Mouse (Mus musculus) forebrain, embryonic 11.5 days (tissue): ENCODE results near the gene Ifitm6. TPM values are rescaled to one million over a fixed set of nuclear protein-coding genes. Genes with fewer than 3 reads are reported as not detected.

Source experiments
- ATAC-seq: fragments of 200-750 bp; cut with Nextera tagmentation; replicated peaks from 2 replicates; pipeline ENCODE4 v1.8.0; 2017; ENCODE audit warnings: moderate TSS enrichment; ENCODE audit not compliant: low FRiP score
- DNase-seq: peaks from one replicate; pipeline ENCODE4 v3.0.0-alpha.2; 2017; ENCODE audit warnings: low spot score
- H3K27ac ChIP-seq: fragments of 300-500 bp; sonication (generic); 2 replicates; pipeline ENCODE4 v1.5.1; 2014; ENCODE audit warnings: low read depth, low read length
- H3K27me3 ChIP-seq: fragments of 300-500 bp; sonication (generic); 2 replicates; pipeline ENCODE4 v1.6.1; 2014; ENCODE audit warnings: mild to moderate bottlenecking, low read length, mixed read lengths; ENCODE audit not compliant: control insufficient read depth, insufficient read depth
- H3K36me3 ChIP-seq: fragments of 300-500 bp; sonication (generic); 2 replicates; pipeline ENCODE4 v1.6.1; 2014; ENCODE audit warnings: mild to moderate bottlenecking, low read length, moderate library complexity, mixed read lengths; ENCODE audit not compliant: control insufficient read depth, insufficient read depth
- H3K4me1 ChIP-seq: fragments of 300-500 bp; sonication (generic); replicated peaks from 2 replicates; pipeline ENCODE4 v1.6.1; 2014; ENCODE audit warnings: low read length, mixed read lengths; ENCODE audit not compliant: control insufficient read depth, insufficient read depth
- H3K4me2 ChIP-seq: fragments of 300-500 bp; sonication (generic); 2 replicates; pipeline ENCODE4 v1.6.1; 2014; ENCODE audit warnings: low read depth, mild to moderate bottlenecking, low read length, moderate library complexity, mixed read lengths; ENCODE audit not compliant: severe bottlenecking
- H3K4me3 ChIP-seq: fragments of 300-500 bp; sonication (generic); 2 replicates; pipeline ENCODE4 v1.5.1; 2014; ENCODE audit warnings: low read depth, low read length
- H3K9ac ChIP-seq: fragments of 300-500 bp; sonication (generic); 2 replicates; pipeline ENCODE4 v1.6.1; 2014; ENCODE audit warnings: low read length
- H3K9me3 ChIP-seq: fragments of 300-500 bp; sonication (generic); 2 replicates; pipeline ENCODE4 v1.6.1; 2016; ENCODE audit warnings: low read length, mixed read lengths; ENCODE audit not compliant: control insufficient read depth
- WGBS: fragments of 180-500 bp; shearing (Covaris S2); extraction: QIAGEN DNeasy Blood & Tissue Kit; methylation state at CpG from one replicate; pipeline ENCODE4 v1.1.7; 2014; 5-methylcytosine and 5-hydroxymethylcytosine counted together
- polyA plus RNA-seq: library from polyadenylated mRNA; unstranded; fragments of >200 nt; fragmentation: Nextera tagmentation; extraction: Ambion mirVana; gene quantifications from 2 replicates; pipeline ENCODE4 v1.2.1, GENCODE M21; 2014

The Ifitm6 gene
- polyA plus RNA-seq, 1 experiment from 2014 or later: not detected

DNA sequence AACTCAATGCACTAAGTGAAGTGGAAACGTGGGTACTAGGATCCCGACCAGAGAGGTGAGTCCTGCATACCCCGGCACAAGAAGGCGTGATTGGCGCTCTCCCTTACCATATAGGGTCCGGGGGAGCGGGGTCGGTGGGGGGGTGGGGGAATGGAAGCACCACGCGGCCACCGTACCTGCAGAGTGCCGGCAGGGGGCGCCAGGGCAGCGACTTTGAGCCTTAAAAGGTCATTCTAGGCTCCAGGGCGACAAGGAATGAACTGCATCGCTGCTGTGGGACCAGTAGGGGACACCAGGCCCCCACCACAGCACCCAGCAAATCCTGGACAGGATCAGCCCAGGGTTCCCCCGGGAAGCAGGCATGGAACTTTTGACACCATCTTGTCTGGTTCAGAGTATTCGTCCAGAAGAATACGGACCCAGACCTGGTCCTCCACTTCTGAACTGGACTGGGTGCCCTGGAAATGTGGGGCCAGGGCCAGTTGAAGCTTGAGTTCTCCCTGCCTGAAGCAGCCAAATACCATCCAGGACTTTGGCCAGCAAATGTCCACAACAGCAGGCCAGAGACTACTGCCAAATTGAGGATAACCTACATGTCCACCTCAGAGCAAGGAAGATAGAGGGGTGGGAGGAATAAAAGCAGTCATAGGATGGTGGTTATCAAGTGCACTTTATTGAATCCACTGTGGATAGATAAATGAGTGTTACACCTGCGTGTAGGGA, 8.6 kb downstream of the Ifitm6 start:
- Histone ChIP-seq H3K9me3 (no peaks in the 10 kb centered on the region), H3K4me1 (no peaks in the 10 kb centered on the region; the same call in 1 of the 2 replicates), H3K36me3 (no peaks in the 10 kb centered on the region), H3K9ac (no peak overlapping the region), H3K4me3 (no peak overlapping the region), H3K27me3 (no peaks in the 10 kb centered on the region), H3K27ac (no peak overlapping the region), H3K4me2 (peak overlapping the region; percentile 33; the same call in 1 of the 2 replicates)
- DNase-seq (peak; percentile 88), ATAC-seq (peak; percentile 84)
- WGBS: 9% methylated on average over 20 of the region's 20 CpGs

DNA sequence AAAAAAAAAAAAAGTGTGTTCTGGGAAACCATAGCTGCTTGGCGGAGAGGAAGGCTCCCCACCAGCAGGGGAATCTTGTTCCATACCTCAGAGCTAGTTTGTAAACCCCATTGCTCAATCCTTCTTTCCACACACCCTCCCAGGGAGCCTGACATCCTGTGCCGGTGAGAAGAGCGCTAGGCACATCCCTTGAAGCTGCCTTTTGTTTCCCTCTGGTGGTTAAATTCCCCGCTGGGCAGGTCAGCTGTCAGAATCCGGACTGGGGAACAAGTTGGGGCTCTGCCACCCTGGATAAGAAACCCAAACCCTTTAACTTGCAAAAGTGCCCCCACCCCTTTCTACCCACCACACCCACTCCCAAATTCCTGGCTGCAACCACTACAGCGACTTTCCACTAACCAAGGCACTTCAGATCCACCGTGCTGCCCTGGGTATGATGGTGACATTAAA, 9.4 kb downstream of the Ifitm6 start:
- DNase-seq (no peak), ATAC-seq (no peak)
- Histone ChIP-seq H3K9ac (no peak overlapping the region), H3K27me3 (no peaks in the 10 kb centered on the region), H3K36me3 (no peaks in the 10 kb centered on the region), H3K4me2 (no peak overlapping the region), H3K4me1 (no peaks in the 10 kb centered on the region; the same call in 1 of the 2 replicates), H3K9me3 (no peaks in the 10 kb centered on the region), H3K4me3 (no peak overlapping the region), H3K27ac (no peak overlapping the region)
- WGBS: 5% methylated on average over 7 of the region's 7 CpGs

DNA sequence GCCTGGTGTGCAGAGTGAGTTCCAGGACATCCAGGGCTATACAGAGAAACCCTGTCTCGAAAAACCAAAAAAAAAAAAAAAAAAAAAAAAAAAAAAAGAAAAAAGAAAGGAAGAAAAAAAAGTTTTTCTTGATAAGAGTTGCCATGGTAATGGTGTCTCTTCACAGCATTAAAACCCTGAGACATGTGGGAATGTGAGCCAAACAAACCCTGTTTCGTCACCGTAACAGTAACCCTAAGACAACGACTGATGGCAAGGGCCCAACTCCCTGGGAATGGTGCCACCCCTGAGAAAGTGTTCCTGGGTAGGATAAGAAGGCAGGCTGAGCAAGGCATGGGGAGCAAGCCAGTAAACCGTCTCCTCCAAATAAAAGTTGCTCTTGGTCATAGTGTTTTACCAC, 10.8 kb downstream of the Ifitm6 start:
- Histone ChIP-seq H3K27ac (no peak overlapping the region), H3K27me3 (no peaks in the 10 kb centered on the region), H3K36me3 (no peaks in the 10 kb centered on the region), H3K4me1 (no peaks in the 10 kb centered on the region; the same call in 1 of the 2 replicates), H3K4me3 (no peak overlapping the region), H3K9me3 (no peaks in the 10 kb centered on the region), H3K4me2 (no peak overlapping the region), H3K9ac (no peak overlapping the region)
- no peak for ATAC-seq
- DNase-seq: no peak
- 91% methylated on average over 5 of the region's 5 CpGs for WGBS

DNA sequence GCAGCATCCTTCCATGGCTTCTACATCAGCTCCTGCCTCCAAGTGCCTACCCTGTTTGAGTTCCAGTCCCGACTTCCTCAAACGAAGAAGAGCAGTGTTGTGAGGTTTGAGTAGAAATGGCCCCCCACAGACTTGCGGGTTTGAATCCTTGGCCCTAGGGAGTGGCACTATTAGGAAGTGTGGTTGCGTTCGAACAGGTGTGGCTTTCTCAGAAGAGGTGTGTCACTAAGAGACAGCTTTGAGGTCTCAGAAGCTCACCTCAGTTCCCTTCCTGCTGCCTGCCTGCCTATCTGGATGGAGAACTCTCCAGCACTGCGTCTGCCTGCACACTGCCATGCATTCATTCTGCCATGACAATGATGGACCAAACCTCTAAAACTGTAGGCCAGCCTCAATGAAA, 11.3 kb downstream of the Ifitm6 start:
- WGBS: 91% methylated on average over 6 of the region's 6 CpGs
- H3K36me3 ChIP-seq: no peaks in the 10 kb centered on the region
- ATAC-seq (no peak), DNase-seq (no peak)
- H3K4me1 ChIP-seq: no peaks in the 10 kb centered on the region; the same call in 1 of the 2 replicates
- H3K4me2 ChIP-seq: no peak overlapping the region
- H3K9ac ChIP-seq: no peak overlapping the region
- no peaks in the 10 kb centered on the region for H3K27me3 ChIP-seq
- no peak overlapping the region for H3K4me3 ChIP-seq
- H3K9me3 ChIP-seq: no peaks in the 10 kb centered on the region
- no peak overlapping the region for H3K27ac ChIP-seq

DNA sequence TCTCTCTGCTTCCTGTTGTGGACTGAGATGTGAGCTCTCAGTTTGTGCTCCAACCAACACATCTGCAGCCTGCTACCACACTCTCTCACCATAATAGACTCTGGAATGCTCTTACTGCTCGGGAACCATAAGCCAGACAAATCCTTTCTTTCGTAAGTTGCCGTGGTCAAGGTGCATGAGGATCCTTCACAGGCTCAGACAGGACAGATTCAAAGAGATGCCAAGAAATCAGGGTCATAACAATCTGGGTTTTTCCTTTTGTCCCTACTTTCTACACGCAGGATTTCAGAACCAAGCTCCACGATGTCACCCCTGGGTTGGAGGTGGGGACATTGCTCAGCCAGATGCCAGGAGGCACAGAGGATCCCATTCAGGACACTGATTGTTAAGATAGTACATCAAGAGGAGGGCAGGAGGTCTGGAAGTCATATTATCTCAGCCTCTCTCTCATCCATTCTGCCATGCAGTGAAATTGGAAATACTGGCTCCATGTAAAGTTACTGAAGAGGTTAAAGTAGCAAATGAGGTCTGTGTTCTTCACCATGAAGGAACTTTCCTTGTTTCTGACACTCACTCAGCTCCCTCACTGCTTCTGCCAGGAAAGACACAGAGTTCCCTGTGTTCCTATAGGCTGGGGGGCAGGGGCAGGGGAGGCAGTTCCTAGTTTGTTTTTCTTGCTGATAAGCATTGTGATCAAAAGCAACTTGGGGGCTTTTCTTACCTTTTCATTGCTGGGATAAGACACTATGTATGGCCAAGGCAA, 14.3 kb downstream of the Ifitm6 start:
- Histone ChIP-seq H3K36me3 (no peaks in the 10 kb centered on the region), H3K4me2 (no peak overlapping the region), H3K27me3 (no peaks in the 10 kb centered on the region), H3K9ac (no peak overlapping the region), H3K4me3 (no peak overlapping the region), H3K27ac (no peak overlapping the region), H3K4me1 (no peaks in the 10 kb centered on the region; the same call in 1 of the 2 replicates), H3K9me3 (no peaks in the 10 kb centered on the region)
- WGBS: 85% methylated on average over 5 of the region's 5 CpGs
- DNase-seq (no peak), ATAC-seq (no peak)

DNA sequence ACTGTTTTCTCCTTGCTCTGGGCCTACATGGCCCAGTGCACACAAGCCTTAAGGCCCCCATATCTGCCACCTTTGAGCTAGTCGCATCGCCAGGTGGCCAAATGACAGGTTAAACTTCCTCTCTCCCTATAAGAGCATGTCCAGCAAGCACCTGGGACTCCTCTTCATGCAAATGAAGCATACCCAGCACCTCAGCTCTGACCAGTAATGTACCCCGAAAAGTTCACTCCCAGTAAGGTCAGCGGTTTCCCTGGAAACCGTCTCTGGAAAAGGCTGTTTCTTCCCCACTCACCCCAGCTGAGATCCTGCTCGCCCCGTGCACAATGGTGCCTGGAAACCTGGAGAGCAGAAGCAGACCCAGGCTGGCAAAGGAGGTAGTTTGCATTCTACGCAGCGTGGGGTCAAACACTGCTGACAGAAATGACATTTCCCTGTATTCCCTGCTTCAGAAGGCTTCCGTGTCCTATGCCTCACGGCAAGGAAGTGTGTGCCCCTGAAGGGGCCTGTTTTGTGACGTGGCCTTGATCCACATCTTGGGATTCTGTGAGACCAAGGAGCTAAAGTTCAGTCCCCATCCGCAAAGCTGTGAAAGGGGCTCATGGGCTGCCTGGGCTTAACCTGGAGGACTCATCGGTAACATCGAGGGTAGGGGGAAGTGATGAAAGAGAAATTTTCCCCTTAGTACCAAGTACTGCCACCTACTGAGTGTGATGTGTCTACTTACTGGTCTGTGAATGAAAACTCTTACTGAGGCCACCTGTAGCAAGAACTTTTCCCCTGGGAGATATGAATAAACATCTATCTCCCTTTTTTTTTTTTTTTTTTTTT, 16.6 kb downstream of the Ifitm6 start:
- H3K4me1 ChIP-seq: no peaks in the 10 kb centered on the region
- no peak for DNase-seq
- H3K27ac ChIP-seq: no peak overlapping the region
- ATAC-seq: no peak
- no peaks in the 10 kb centered on the region for H3K36me3 ChIP-seq
- H3K4me2 ChIP-seq: no peak overlapping the region
- 76% methylated on average over 15 of the region's 15 CpGs for WGBS
- H3K9ac ChIP-seq: no peak overlapping the region
- H3K4me3 ChIP-seq: no peak overlapping the region
- H3K27me3 ChIP-seq: no peaks in the 10 kb centered on the region
- no peaks in the 10 kb centered on the region for H3K9me3 ChIP-seq

DNA sequence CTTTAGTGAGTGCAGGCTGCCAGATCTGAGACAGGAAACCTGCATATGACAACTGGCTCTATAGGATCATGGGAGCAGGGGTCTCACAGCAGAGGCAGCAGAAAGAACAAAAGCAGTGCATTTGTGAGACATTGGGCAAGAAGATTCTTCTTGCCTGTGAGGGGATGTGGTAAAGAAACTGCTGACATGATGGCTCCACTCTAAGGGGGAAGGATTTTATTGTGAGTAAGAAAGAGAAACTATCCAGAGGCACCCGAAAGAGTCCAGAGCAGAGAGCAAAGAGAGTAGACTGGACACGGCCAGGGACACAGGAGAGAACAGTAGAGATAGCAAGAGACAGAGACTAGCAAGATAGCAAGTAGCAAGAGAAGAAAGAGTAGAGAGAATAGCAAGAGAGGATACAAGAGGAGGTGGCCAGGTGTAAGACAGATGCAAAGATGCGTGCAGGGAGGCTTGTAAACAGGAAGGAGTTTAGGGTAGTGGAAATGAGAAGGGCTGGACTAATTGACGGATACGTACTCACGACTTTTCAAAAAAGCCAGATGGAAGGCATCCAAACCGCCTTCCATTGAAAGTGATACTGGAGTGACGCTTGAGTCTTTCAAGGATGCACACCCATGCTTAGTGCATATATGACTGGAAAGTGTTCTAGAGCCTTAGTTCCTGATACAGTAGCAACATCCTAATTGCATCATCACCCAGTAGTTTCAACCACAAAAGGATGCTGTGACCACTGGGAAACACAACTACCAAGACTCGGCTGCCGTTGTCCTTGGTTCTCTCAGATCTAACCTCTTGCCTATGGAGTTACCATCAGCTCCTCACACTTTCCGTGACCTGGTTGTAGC, 18.6 kb downstream of the Ifitm6 start:
- 93% methylated on average over 11 of the region's 11 CpGs for whole genome bisulfite sequencing
- no peak overlapping the region for H3K4me3 ChIP-seq
- DNase-seq: no peak
- no peak for ATAC-seq
- no peak overlapping the region for H3K4me2 ChIP-seq
- H3K9me3 ChIP-seq: no peaks in the 10 kb centered on the region
- H3K36me3 ChIP-seq: no peaks in the 10 kb centered on the region
- no peak overlapping the region for H3K27ac ChIP-seq
- H3K9ac ChIP-seq: no peak overlapping the region
- no peaks in the 10 kb centered on the region for H3K27me3 ChIP-seq
- H3K4me1 ChIP-seq: no peaks in the 10 kb centered on the region

DNA sequence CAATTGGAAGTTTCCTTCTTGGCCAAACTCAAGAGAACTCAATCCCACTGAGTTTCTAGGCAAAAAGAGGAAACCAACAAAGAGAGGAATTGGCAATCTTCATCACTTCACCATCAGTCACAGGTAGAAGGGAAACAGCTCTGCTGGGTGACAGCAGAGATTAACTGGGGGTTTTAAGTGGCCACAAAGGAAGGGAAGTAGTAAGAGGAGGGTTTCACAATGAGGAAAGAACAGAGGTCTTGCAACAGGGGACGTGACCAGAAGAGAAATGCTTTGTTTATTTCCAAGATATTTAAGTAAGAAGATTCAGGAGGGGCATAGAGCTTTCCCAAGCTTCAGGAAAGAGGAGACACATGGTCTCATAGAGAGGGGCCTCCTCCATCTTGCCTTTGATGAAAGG, 19.9 kb downstream of the Ifitm6 start:
- ATAC-seq (no peak), DNase-seq (no peak)
- no peak overlapping the region for H3K9ac ChIP-seq
- no peaks in the 10 kb centered on the region for H3K36me3 ChIP-seq
- no peak overlapping the region for H3K27ac ChIP-seq
- H3K27me3 ChIP-seq: no peaks in the 10 kb centered on the region
- no peaks in the 10 kb centered on the region for H3K9me3 ChIP-seq
- no peak overlapping the region for H3K4me3 ChIP-seq
- no peak overlapping the region for H3K4me2 ChIP-seq
- 63% methylated on average over 1 of the region's 1 CpGs for WGBS
- no peaks in the 10 kb centered on the region for H3K4me1 ChIP-seq
